Comparison of ENCODE assay signal across 13 mouse cellular contexts in the genomic region with DNA sequence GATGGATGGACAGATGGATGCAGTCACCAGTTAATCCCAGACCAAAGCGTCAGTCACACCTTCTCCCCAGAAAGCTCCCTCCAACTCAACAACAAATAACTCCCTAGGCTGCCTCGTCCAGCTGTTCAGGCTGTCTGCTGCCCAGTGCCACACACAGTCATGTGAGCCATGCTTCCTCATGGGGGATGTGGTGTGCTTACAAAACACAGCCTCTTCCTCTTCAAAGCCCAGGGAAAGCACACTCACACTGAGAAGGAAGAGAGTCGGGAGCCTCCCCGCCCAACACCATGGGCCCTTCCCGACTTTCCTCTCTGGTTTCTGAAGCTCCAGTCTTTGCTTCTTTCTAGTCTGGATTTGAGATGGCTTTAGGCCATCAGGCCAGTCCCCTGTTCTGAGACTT.
A peak's percentile ranks its signal among the peaks of the same experiment; 100 is the strongest.
DNase-seq lines count a peak whose midpoint lies in the region; ATAC-seq and TF ChIP-seq lines count a peak whose summit lies in the region.
"Had no signal": no experiment of that assay in that cellular context is flagged by ENCODE, and none has a peak within 500 bp of the region (broad histone marks: within the 10 kb centered on the region; RNA-seq: fewer than 3 reads in every experiment).

No protein-coding gene starts in this region.

- no peak for TF ChIP-seq CTCF in heart, postnatal 0 days (IDR thresholded peaks at IDR 0.05; ENCODE audit: low read depth)
- TF ChIP-seq CTCF in MEL (IDR thresholded peaks at IDR 0.05 in 2 of 3, conservative IDR thresholded peaks at IDR 0.05 in 1 of 3; ENCODE audit: control insufficient read depth in 1 of 3, insufficient read depth in 1 of 3, low read depth in 2 of 3, low read length in 3 of 3, poor library complexity in 1 of 3, severe bottlenecking in 1 of 3), result no peak

- ATAC-seq in heart, postnatal 0 days (ENCODE audit: insufficient read depth, low read depth), result no peak
- no peak for ATAC-seq in liver, embryonic 11.5 days (replicated peaks; ENCODE audit: low FRiP score)
- ATAC-seq in megakaryocyte, adult 5-6 weeks (ENCODE audit: poor library complexity, severe bottlenecking), result peak; percentile 76
- ATAC-seq: forebrain, embryonic 16.5 days had no signal

- peak overlapping the region; percentile 34 for H3K27ac ChIP-seq in heart, postnatal 0 days (ENCODE audit: low read depth)
- H3K27ac ChIP-seq in MEL (ENCODE audit: control insufficient read depth, low read depth, low read length), result peak overlapping the region; percentile 31
- H3K27ac ChIP-seq in liver, embryonic 11.5 days (ENCODE audit: low read depth, low read length), result 0 out of 2 replicates have a peak overlapping the region, but pooled peaks have one; percentile 2

- TF ChIP-seq POLR2A in MEL (IDR thresholded peaks at IDR 0.05; ENCODE audit: control insufficient read depth in 1 of 2, insufficient read depth in 1 of 2, low read depth in 1 of 2, low read length in 2 of 2, poor library complexity in 1 of 2), result no peak

- TF ChIP-seq RAD21 in MEL (IDR thresholded peaks at IDR 0.05; ENCODE audit: low read depth, low read length), result no peak

- TF ChIP-seq EP300 in heart, postnatal 0 days (IDR thresholded peaks at IDR 0.05; ENCODE audit: low read depth), result no peak
- TF ChIP-seq EP300 in MEL (IDR thresholded peaks at IDR 0.05; ENCODE audit: low read depth in 1 of 2, low read length in 2 of 2), result no peak

- H3K4me3 ChIP-seq in heart, postnatal 0 days (ENCODE audit: low read depth, low read length), result no peak overlapping the region
- no peak overlapping the region for H3K4me3 ChIP-seq in MEL (ENCODE audit: control insufficient read depth in 1 of 2, insufficient read depth in 1 of 2, low read depth in 2 of 2, low read length in 2 of 2)
- H3K4me3 ChIP-seq in liver, embryonic 11.5 days (ENCODE audit: low read depth, low read length), result no peak overlapping the region
- H3K4me3 ChIP-seq: heart, embryonic 13.5 days had no signal

- no peak overlapping the region for H3K4me2 ChIP-seq in heart, postnatal 0 days (ENCODE audit: low read depth, low read length)
- H3K4me2 ChIP-seq in liver, embryonic 11.5 days, result no peak overlapping the region
- H3K4me2 ChIP-seq: heart, embryonic 13.5 days had no signal

- no peak overlapping the region for H3K9ac ChIP-seq in heart, postnatal 0 days (replicated peaks; ENCODE audit: low read depth, low read length)
- H3K9ac ChIP-seq in MEL (ENCODE audit: control insufficient read depth, low read depth, low read length, poor library complexity, severe bottlenecking), result no peak overlapping the region
- H3K9ac ChIP-seq in liver, embryonic 11.5 days (ENCODE audit: low read depth, low read length), result no peak overlapping the region
- H3K9ac ChIP-seq: heart, embryonic 13.5 days had no signal

- H3K27me3 ChIP-seq in heart, postnatal 0 days (ENCODE audit: control insufficient read depth, insufficient read depth, low read length), result no peaks in the 10 kb centered on the region
- H3K27me3 ChIP-seq in MEL (ENCODE audit: control insufficient read depth in 1 of 2, insufficient read depth in 2 of 2, low read length in 2 of 2), result no peaks in the 10 kb centered on the region
- no peaks in the 10 kb centered on the region for H3K27me3 ChIP-seq in liver, embryonic 11.5 days (replicated peaks; ENCODE audit: control insufficient read depth, insufficient read depth, low read length)
- H3K27me3 ChIP-seq: heart, embryonic 13.5 days had no signal

- H3K9me3 ChIP-seq in heart, postnatal 0 days (replicated peaks; ENCODE audit: control insufficient read depth, low read length), result no peaks in the 10 kb centered on the region
- no peaks in the 10 kb centered on the region for H3K9me3 ChIP-seq in MEL (replicated peaks; ENCODE audit: insufficient read depth, low read length)
- H3K9me3 ChIP-seq in liver, embryonic 11.5 days (ENCODE audit: control insufficient read depth, low read length), result no peaks in the 10 kb centered on the region
- H3K9me3 ChIP-seq: heart, embryonic 13.5 days had no signal

- 41% methylated on average over 5 of the region's 5 CpGs for WGBS in heart, postnatal 0 days
- 56% methylated on average over 5 of the region's 5 CpGs for WGBS in liver, embryonic 11.5 days

- H3K4me1 ChIP-seq in heart, postnatal 0 days (ENCODE audit: control insufficient read depth, insufficient read depth), result no peaks in the 10 kb centered on the region
- peaks cover 0 to 6% of the 10 kb centered on the region in 2 experiments; a peak in 2 of 4 replicates for H3K4me1 ChIP-seq in MEL (ENCODE audit: control insufficient read depth in 1 of 2, insufficient read depth in 2 of 2, low read length in 2 of 2)
- H3K4me1 ChIP-seq in liver, embryonic 11.5 days (replicated peaks; ENCODE audit: control insufficient read depth, insufficient read depth, low read length), result no peaks in the 10 kb centered on the region

- H3K79me2 ChIP-seq in MEL (ENCODE audit: control insufficient read depth, insufficient read depth, low read length, poor library complexity), result no peaks in the 10 kb centered on the region

- no peaks in the 10 kb centered on the region for H3K36me3 ChIP-seq in heart, postnatal 0 days (replicated peaks; ENCODE audit: control insufficient read depth, insufficient read depth, low read length)
- no peaks in the 10 kb centered on the region for H3K36me3 ChIP-seq in MEL (ENCODE audit: control insufficient read depth in 1 of 2, insufficient read depth in 2 of 2, low read length in 2 of 2)
- H3K36me3 ChIP-seq in liver, embryonic 11.5 days (ENCODE audit: control insufficient read depth, insufficient read depth, low read length), result no peaks in the 10 kb centered on the region
- H3K36me3 ChIP-seq: heart, embryonic 13.5 days had no signal

- no peak for DNase-seq in heart, postnatal 0 days (ENCODE audit: low spot score)
- DNase-seq in heart, postnatal 4 days, result no peak
- DNase-seq in MEL (ENCODE audit: low read depth, low spot score), result no peak
- DNase-seq in liver, embryonic 11.5 days (ENCODE audit: low spot score), result no peak
- DNase-seq in cerebellum, postnatal 36 days, result no peak
- no peak for DNase-seq in cerebellum, postnatal 10 days
- DNase-seq in right cerebral cortex, postnatal 10 days (ENCODE audit: low spot score in 2 of 2), result no peak
- DNase-seq: cerebellum, postnatal 14 days; kidney, adult 8-10 months; layer of hippocampus, postnatal 36 days had no signal

TF ChIP-seq in MEL, 35 proteins besides CTCF, POLR2A, EP300 and RAD21:
- TF ChIP-seq BHLHE40 (IDR thresholded peaks at IDR 0.05; ENCODE audit: borderline replicate concordance, low read depth, low read length), result no peak
